Mouse (Mus musculus): ENCODE results near the gene Rnf121. TPM values are rescaled to one million over a fixed set of nuclear protein-coding genes. Genes with fewer than 3 reads are reported as not detected.

Gene Rnf121
- polyA plus RNA-seq, 1 experiment: 48.0 TPM

GRCm38 (mm10) chr7:102018034-102018433, 47.2 kb downstream of the Rnf121 start:
- Histone ChIP-seq H3K36me3 (ENCODE audit: control insufficient read depth, insufficient read depth) (peaks cover 27% of the 10 kb centered on the region), H3K4me3 (no peak overlapping the region), H3ac (ENCODE audit: control insufficient read depth, insufficient read length) (no peak overlapping the region), H3K4me2 (ENCODE audit: low read depth) (no peak overlapping the region), H3K27me3 (ENCODE audit: control insufficient read depth, insufficient read depth, insufficient read length) (no peaks in the 10 kb centered on the region), H3K79me2 (ENCODE audit: control insufficient read depth, insufficient read depth) (no peaks in the 10 kb centered on the region)
- no peak for TF ChIP-seq MYOG (IDR thresholded peaks at IDR 0.05; ENCODE audit: control insufficient read depth in 1 of 3, insufficient read depth in 1 of 3, insufficient read length in 2 of 3, low read depth in 2 of 3)
- TF ChIP-seq SRF (IDR thresholded peaks at IDR 0.05; ENCODE audit: control insufficient read depth, insufficient read length, low read depth): no peak
- TF ChIP-seq CEBPB (IDR thresholded peaks at IDR 0.05; ENCODE audit: insufficient read depth, poor library complexity, severe bottlenecking): no peak
- TF ChIP-seq MAX (IDR thresholded peaks at IDR 0.05; ENCODE audit: low read depth): no peak
- TF ChIP-seq MYOD1 (IDR thresholded peaks at IDR 0.05; ENCODE audit: control insufficient read depth in 1 of 3, insufficient read length in 2 of 3, low read depth in 2 of 3): no peak
- TF ChIP-seq POLR2AphosphoS2 (IDR thresholded peaks at IDR 0.05; ENCODE audit: insufficient read length, low read depth): no peak
- no peak for TF ChIP-seq USF1 (IDR thresholded peaks at IDR 0.05; ENCODE audit: low read depth)
- no peak for TF ChIP-seq POLR2A (IDR thresholded peaks at IDR 0.05; ENCODE audit: insufficient read length, low read depth)
- no peak for TF ChIP-seq E2F4 (IDR thresholded peaks at IDR 0.05; ENCODE audit: insufficient read depth)
- no peak for TF ChIP-seq TCF12 (IDR thresholded peaks at IDR 0.05; ENCODE audit: insufficient read depth, poor library complexity, severe bottlenecking)
- TF ChIP-seq REST (IDR thresholded peaks at IDR 0.05; ENCODE audit: insufficient read depth, insufficient read length): no peak
- no peak for TF ChIP-seq TCF3 (IDR thresholded peaks at IDR 0.05; ENCODE audit: insufficient read length, low read depth)

- Histone ChIP-seq H3K79me2 (ENCODE audit: control insufficient read depth, insufficient read depth) (no peaks in the 10 kb centered on the region), H3ac (ENCODE audit: control insufficient read depth, insufficient read length) (no peak overlapping the region), H3K36me3 (ENCODE audit: control insufficient read depth, insufficient read depth) (peaks cover 28% of the 10 kb centered on the region), H3K4me2 (ENCODE audit: low read depth) (peak overlapping the region; percentile 5), H3K4me3 (no peak overlapping the region), H3K27me3 (ENCODE audit: control insufficient read depth, insufficient read depth, insufficient read length) (no peaks in the 10 kb centered on the region)
- TF ChIP-seq SRF (IDR thresholded peaks at IDR 0.05; ENCODE audit: control insufficient read depth, insufficient read length, low read depth) (no peak), USF1 (IDR thresholded peaks at IDR 0.05; ENCODE audit: low read depth) (no peak), TCF3 (IDR thresholded peaks at IDR 0.05; ENCODE audit: insufficient read length, low read depth) (no peak), E2F4 (IDR thresholded peaks at IDR 0.05; ENCODE audit: insufficient read depth) (no peak), REST (IDR thresholded peaks at IDR 0.05; ENCODE audit: insufficient read depth, insufficient read length) (no peak), POLR2A (IDR thresholded peaks at IDR 0.05; ENCODE audit: insufficient read length, low read depth) (no peak), POLR2AphosphoS2 (IDR thresholded peaks at IDR 0.05; ENCODE audit: insufficient read length, low read depth) (no peak)
Observed at GRCm38 (mm10) chr7:102017452-102017851, 47.8 kb downstream of the Rnf121 start.

DNA sequence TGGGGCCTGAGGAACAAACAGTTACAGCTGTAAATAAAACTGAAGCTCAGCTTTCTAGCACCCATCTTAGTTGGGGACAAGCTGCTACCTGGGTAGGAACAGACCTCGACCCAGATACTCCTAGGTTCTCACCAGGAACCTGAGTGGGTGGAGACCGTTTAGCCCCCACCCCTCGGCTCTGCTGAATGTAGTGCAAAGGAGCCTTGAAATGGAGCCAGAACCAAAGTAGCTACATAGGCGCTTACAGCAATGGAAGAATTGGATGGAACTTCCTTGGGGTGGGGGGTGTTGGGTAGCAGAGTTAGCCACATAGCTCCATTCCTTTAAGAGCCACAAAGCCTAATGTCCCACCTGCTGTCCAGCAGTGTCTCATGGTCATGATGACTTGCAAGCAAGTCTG, 48.3 kb downstream of the Rnf121 start:
- Histone ChIP-seq H3K4me3 (no peak overlapping the region), H3K79me2 (ENCODE audit: control insufficient read depth, insufficient read depth) (no peaks in the 10 kb centered on the region), H3K4me2 (ENCODE audit: low read depth) (peak overlapping the region; percentile 5), H3K27me3 (ENCODE audit: control insufficient read depth, insufficient read depth, insufficient read length) (no peaks in the 10 kb centered on the region), H3ac (ENCODE audit: control insufficient read depth, insufficient read length) (no peak overlapping the region), H3K36me3 (ENCODE audit: control insufficient read depth, insufficient read depth) (peaks cover 26% of the 10 kb centered on the region)
- TF ChIP-seq USF1 (IDR thresholded peaks at IDR 0.05; ENCODE audit: low read depth) (no peak), MAX (IDR thresholded peaks at IDR 0.05; ENCODE audit: low read depth) (no peak), POLR2AphosphoS2 (IDR thresholded peaks at IDR 0.05; ENCODE audit: insufficient read length, low read depth) (no peak), MYOD1 (IDR thresholded peaks at IDR 0.05; ENCODE audit: control insufficient read depth in 1 of 3, insufficient read length in 2 of 3, low read depth in 2 of 3) (no peak), CEBPB (IDR thresholded peaks at IDR 0.05; ENCODE audit: insufficient read depth, poor library complexity, severe bottlenecking) (no peak), MYOG (IDR thresholded peaks at IDR 0.05; ENCODE audit: control insufficient read depth in 1 of 3, insufficient read depth in 1 of 3, insufficient read length in 2 of 3, low read depth in 2 of 3) (no peak)

DNA sequence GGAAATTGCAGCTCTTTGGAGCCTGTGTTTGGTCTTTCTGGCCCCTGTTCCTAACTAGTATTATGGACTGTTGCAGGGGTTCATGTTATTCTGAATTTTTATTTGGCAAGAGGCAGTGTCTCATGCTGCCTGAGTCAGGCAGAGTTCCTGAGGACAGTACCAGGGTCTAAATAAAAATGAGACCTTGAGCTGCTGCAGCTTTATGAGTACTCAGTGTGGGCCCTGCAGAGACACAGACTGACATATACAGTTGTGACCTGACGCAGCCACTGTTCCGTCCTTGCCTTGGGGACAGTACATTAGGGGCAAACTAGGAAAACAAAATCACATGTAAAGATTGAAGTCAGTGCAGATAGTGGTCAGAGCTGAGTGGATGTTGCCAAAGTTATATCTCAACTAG, 50.3 kb downstream of the Rnf121 start:
- no peak overlapping the region for H3ac ChIP-seq (ENCODE audit: control insufficient read depth, insufficient read length)
- no peak overlapping the region for H3K4me2 ChIP-seq (ENCODE audit: low read depth)
- H3K36me3 ChIP-seq (ENCODE audit: control insufficient read depth, insufficient read depth): peaks cover 32% of the 10 kb centered on the region
- no peak overlapping the region for H3K4me3 ChIP-seq
- TF ChIP-seq E2F4 (IDR thresholded peaks at IDR 0.05; ENCODE audit: insufficient read depth) (no peak), USF1 (IDR thresholded peaks at IDR 0.05; ENCODE audit: low read depth) (no peak), POLR2A (IDR thresholded peaks at IDR 0.05; ENCODE audit: insufficient read length, low read depth) (no peak), MYOD1 (IDR thresholded peaks at IDR 0.05; ENCODE audit: control insufficient read depth in 1 of 3, insufficient read length in 2 of 3, low read depth in 2 of 3) (no peak), MAX (IDR thresholded peaks at IDR 0.05; ENCODE audit: low read depth) (no peak)
- no peaks in the 10 kb centered on the region for H3K27me3 ChIP-seq (ENCODE audit: control insufficient read depth, insufficient read depth, insufficient read length)
- no peaks in the 10 kb centered on the region for H3K79me2 ChIP-seq (ENCODE audit: control insufficient read depth, insufficient read depth)

GRCm38 (mm10) chr7:102013416-102013815, 51.9 kb downstream of the Rnf121 start:
- no peak for TF ChIP-seq SRF (IDR thresholded peaks at IDR 0.05; ENCODE audit: control insufficient read depth, insufficient read length, low read depth)
- TF ChIP-seq USF1 (IDR thresholded peaks at IDR 0.05; ENCODE audit: low read depth): no peak
- TF ChIP-seq REST (IDR thresholded peaks at IDR 0.05; ENCODE audit: insufficient read depth, insufficient read length): no peak
- no peak for TF ChIP-seq TCF12 (IDR thresholded peaks at IDR 0.05; ENCODE audit: insufficient read depth, poor library complexity, severe bottlenecking)
- TF ChIP-seq E2F4 (IDR thresholded peaks at IDR 0.05; ENCODE audit: insufficient read depth): no peak
- no peak for TF ChIP-seq POLR2A (IDR thresholded peaks at IDR 0.05; ENCODE audit: insufficient read length, low read depth)
- no peak for TF ChIP-seq MYOD1 (IDR thresholded peaks at IDR 0.05; ENCODE audit: control insufficient read depth in 1 of 3, insufficient read length in 2 of 3, low read depth in 2 of 3)
- TF ChIP-seq CEBPB (IDR thresholded peaks at IDR 0.05; ENCODE audit: insufficient read depth, poor library complexity, severe bottlenecking): no peak
- TF ChIP-seq TCF3 (IDR thresholded peaks at IDR 0.05; ENCODE audit: insufficient read length, low read depth): no peak
- no peak for TF ChIP-seq POLR2AphosphoS2 (IDR thresholded peaks at IDR 0.05; ENCODE audit: insufficient read length, low read depth)
- TF ChIP-seq MAX (IDR thresholded peaks at IDR 0.05; ENCODE audit: low read depth): no peak
- TF ChIP-seq MYOG (IDR thresholded peaks at IDR 0.05; ENCODE audit: control insufficient read depth in 1 of 3, insufficient read depth in 1 of 3, insufficient read length in 2 of 3, low read depth in 2 of 3): no peak
- Histone ChIP-seq H3ac (ENCODE audit: control insufficient read depth, insufficient read length) (no peak overlapping the region), H3K4me2 (ENCODE audit: low read depth) (no peak overlapping the region), H3K4me3 (no peak overlapping the region), H3K27me3 (ENCODE audit: control insufficient read depth, insufficient read depth, insufficient read length) (no peaks in the 10 kb centered on the region), H3K36me3 (ENCODE audit: control insufficient read depth, insufficient read depth) (peaks cover 42% of the 10 kb centered on the region), H3K79me2 (ENCODE audit: control insufficient read depth, insufficient read depth) (no peaks in the 10 kb centered on the region)

Data from myocyte (in vitro differentiated cells).